Mouse (Mus musculus): Measurements from ENCODE around the gene A2m. TPM values are rescaled to one million over a fixed set of nuclear protein-coding genes. Genes with fewer than 3 reads are reported as not detected.

A2m gene
- polyA plus RNA-seq, 1 experiment, result 0.19 TPM

DNA sequence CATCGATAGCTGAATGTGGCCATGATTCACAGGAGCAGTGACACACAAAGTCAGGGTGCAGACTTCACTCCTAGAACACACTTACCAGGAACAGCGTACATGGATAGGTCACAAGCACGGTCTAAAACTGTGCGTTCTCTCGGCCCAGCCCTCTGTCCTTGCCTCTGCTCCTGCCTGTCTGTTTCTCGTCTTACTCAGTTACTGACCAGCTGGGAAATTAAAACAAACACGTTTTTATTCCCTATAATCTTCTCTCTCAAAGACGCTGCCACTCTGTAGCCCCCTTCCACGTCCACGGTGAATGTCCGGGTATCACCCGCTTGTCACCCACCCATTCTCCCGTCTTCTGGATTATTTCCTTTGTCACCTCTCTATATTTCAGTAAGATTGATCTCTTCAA lies 656 bp upstream of the A2m start:
- TF ChIP-seq POLR2A (IDR thresholded peaks at IDR 0.05; ENCODE audit: control insufficient read depth, extremely low read depth, insufficient read depth, low read length, poor library complexity) (no peak), CTCF (IDR thresholded peaks at IDR 0.05; ENCODE audit: borderline replicate concordance, control insufficient read depth, extremely low read depth, insufficient read depth, low read length, poor library complexity) (no peak)
- Histone ChIP-seq H3K4me3 (ENCODE audit: control insufficient read depth, insufficient read depth, low read length) (no peak overlapping the region), H3K27ac (ENCODE audit: control insufficient read depth, insufficient read depth, low read length) (no peak overlapping the region), H3K4me1 (replicated peaks; ENCODE audit: control insufficient read depth, insufficient read depth, low read length) (no peaks in the 10 kb centered on the region), H3K36me3 (ENCODE audit: control insufficient read depth, insufficient read depth, low read length) (no peaks in the 10 kb centered on the region), H3K27me3 (ENCODE audit: control insufficient read depth, insufficient read depth, low read length) (no peaks in the 10 kb centered on the region)
- DNase-seq, result no peak
- 93% methylated on average over 13 of the region's 13 CpGs for WGBS

DNA sequence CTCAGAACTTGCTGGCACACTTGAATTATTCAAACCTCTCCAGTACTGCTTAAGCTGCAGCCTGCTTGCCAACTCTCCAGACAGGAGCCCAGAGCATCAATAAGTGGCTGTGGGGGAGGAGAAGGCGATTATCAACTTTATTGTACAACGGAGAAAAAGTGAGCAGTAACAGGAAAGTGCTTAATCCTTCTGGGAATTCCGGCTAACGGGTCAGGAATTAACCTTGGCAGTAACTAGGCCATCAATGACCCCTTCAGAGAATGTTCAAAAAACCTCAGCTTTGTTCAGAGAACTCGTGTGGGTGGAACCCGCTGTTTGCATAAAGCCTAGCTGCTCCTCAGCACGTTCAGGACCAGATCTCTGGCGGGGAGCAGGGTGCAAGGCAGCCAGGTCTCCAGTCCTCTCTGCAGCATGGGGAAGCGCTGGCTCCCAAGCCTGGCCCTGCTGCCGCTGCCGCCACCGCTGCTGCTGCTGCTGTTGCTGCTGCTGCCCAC lies 749 bp downstream of the A2m start:
- Histone ChIP-seq H3K4me3 (ENCODE audit: control insufficient read depth, insufficient read depth, low read length) (no peak overlapping the region), H3K36me3 (ENCODE audit: control insufficient read depth, insufficient read depth, low read length) (no peaks in the 10 kb centered on the region), H3K4me1 (replicated peaks; ENCODE audit: control insufficient read depth, insufficient read depth, low read length) (no peaks in the 10 kb centered on the region), H3K27ac (ENCODE audit: control insufficient read depth, insufficient read depth, low read length) (no peak overlapping the region), H3K27me3 (ENCODE audit: control insufficient read depth, insufficient read depth, low read length) (no peaks in the 10 kb centered on the region)
- WGBS, result 28% methylated on average over 12 of the region's 12 CpGs
- DNase-seq, result no peak
- TF ChIP-seq CTCF (IDR thresholded peaks at IDR 0.05; ENCODE audit: borderline replicate concordance, control insufficient read depth, extremely low read depth, insufficient read depth, low read length, poor library complexity) (no peak), POLR2A (IDR thresholded peaks at IDR 0.05; ENCODE audit: control insufficient read depth, extremely low read depth, insufficient read depth, low read length, poor library complexity) (no peak)

DNA sequence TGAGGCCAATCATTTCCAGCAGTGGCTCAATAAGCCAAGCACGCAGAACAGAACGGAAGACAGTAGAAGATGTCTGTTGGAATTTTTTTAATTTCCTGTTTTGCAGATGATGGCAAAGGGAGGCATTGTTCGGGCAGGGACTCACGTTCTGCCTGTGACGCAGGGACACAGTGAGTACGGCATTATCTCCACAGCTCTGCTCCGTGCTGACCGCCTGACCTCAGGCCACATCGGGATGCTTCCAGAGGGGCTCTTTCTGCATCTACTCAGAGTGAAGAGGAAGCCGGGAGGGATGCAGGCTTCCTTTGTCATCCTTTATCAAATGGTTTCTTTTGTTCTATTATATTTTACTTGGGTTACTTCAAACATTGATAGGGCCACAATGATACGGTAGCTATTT lies 13.3 kb downstream of the A2m start:
- no peaks in the 10 kb centered on the region for H3K4me1 ChIP-seq (replicated peaks; ENCODE audit: control insufficient read depth, insufficient read depth, low read length)
- WGBS, result 94% methylated on average over 11 of the region's 11 CpGs
- DNase-seq, result no peak
- no peak overlapping the region for H3K4me3 ChIP-seq (ENCODE audit: control insufficient read depth, insufficient read depth, low read length)
- no peaks in the 10 kb centered on the region for H3K27me3 ChIP-seq (ENCODE audit: control insufficient read depth, insufficient read depth, low read length)
- no peak overlapping the region for H3K27ac ChIP-seq (ENCODE audit: control insufficient read depth, insufficient read depth, low read length)
- no peak for TF ChIP-seq CTCF (IDR thresholded peaks at IDR 0.05; ENCODE audit: borderline replicate concordance, control insufficient read depth, extremely low read depth, insufficient read depth, low read length, poor library complexity)
- H3K36me3 ChIP-seq (ENCODE audit: control insufficient read depth, insufficient read depth, low read length), result no peaks in the 10 kb centered on the region

Other genes starting within 250 kb of the A2m start
- 0.09 and 0.19 TPM in 2 replicates for gene Iqsec3, start 161.7 kb upstream of the A2m start, polyA plus RNA-seq (2012; rRNA removed)
- 0.03 and 0.04 TPM in 2 replicates for gene Gm7298, start 97.6 kb downstream of the A2m start, polyA plus RNA-seq (2012; rRNA removed)
- 0.84 TPM in 1 of 2 replicates, not detected in the other for gene Mug1, start 203.2 kb downstream of the A2m start, polyA plus RNA-seq (2012; rRNA removed)

Measured in thymus, adult 2 months (tissue).